Mouse (Mus musculus): ENCODE measurements around the gene Zcwpw1. TPM values are rescaled to one million over a fixed set of nuclear protein-coding genes. Genes with fewer than 3 reads are reported as not detected.
"Not testable (repeated sequence)": the region's sequence is repeated elsewhere in the genome, so short reads cannot be mapped to it uniquely, and the experiment has no call there.

Gene Zcwpw1
- total RNA-seq (2022) = under 1 TPM in 2 of 4 experiments, not detected in 2; 0.24 to 0.31 TPM

- DNase-seq (ENCODE audit: low spot score in 2 of 2) = peak; percentile 88 to 94
Measured at GRCm38 (mm10) chr5:137787151-137787928, at the start of gene Zcwpw1, which contains the start of gene Mepce. Gene Zcwpw1, plus strand, starts transcription at chr5:137787798. Gene Mepce, minus strand, starts transcription at chr5:137787655.

GRCm38 (mm10) chr5:137738516-137738915 lies 49.1 kb upstream of the Zcwpw1 start:
- no peak for DNase-seq (ENCODE audit: low spot score in 2 of 2)

- DNase-seq (ENCODE audit: low spot score in 2 of 2) = no peak
Measured at GRCm38 (mm10) chr5:137739471-137739870, 48.1 kb upstream of the Zcwpw1 start.

GRCm38 (mm10) chr5:137740506-137740905 lies 47.1 kb upstream of the Zcwpw1 start:
- DNase-seq (ENCODE audit: low spot score in 2 of 2) = no peak

- DNase-seq (ENCODE audit: low spot score in 2 of 2) = peak; percentile 49 to 53
Measured at GRCm38 (mm10) chr5:137741023-137741931, 46.3 kb upstream of the Zcwpw1 start, which contains the start of gene Nyap1. Gene Nyap1, minus strand, starts transcription at chr5:137741607.

GRCm38 (mm10) chr5:137742048-137742447 lies 45.5 kb upstream of the Zcwpw1 start:
- no peak for DNase-seq (ENCODE audit: low spot score in 2 of 2)

- DNase-seq (ENCODE audit: low spot score in 2 of 2) = no peak
Measured at GRCm38 (mm10) chr5:137742836-137743235, 44.8 kb upstream of the Zcwpw1 start.

GRCm38 (mm10) chr5:137744197-137744596 lies 43.4 kb upstream of the Zcwpw1 start:
- no peak for DNase-seq (ENCODE audit: low spot score in 2 of 2)

GRCm38 (mm10) chr5:137745214-137746171 lies 42.1 kb upstream of the Zcwpw1 start, which contains the start of gene Tsc22d4:
Gene Tsc22d4, plus strand, starts transcription at chr5:137745730.
- DNase-seq (ENCODE audit: low spot score in 2 of 2) = peak; percentile 78 to 83

- peak in 1 of 2 experiments; percentile 44 for DNase-seq (ENCODE audit: low spot score in 2 of 2)
Measured at GRCm38 (mm10) chr5:137746282-137746850, 41.2 kb upstream of the Zcwpw1 start.

- no peak for DNase-seq (ENCODE audit: low spot score in 2 of 2)
Measured at GRCm38 (mm10) chr5:137746851-137747325, 40.7 kb upstream of the Zcwpw1 start.

GRCm38 (mm10) chr5:137747326-137747961 lies 40.2 kb upstream of the Zcwpw1 start:
- no peak for DNase-seq (ENCODE audit: low spot score in 2 of 2)

- DNase-seq (ENCODE audit: low spot score in 2 of 2) = no peak
Measured at GRCm38 (mm10) chr5:137748130-137748770, 39.3 kb upstream of the Zcwpw1 start.

GRCm38 (mm10) chr5:137749196-137749836 lies 38.3 kb upstream of the Zcwpw1 start:
- DNase-seq (ENCODE audit: low spot score in 2 of 2) = no peak

GRCm38 (mm10) chr5:137750212-137750611 lies 37.4 kb upstream of the Zcwpw1 start:
- DNase-seq (ENCODE audit: low spot score in 2 of 2) = not testable (repeated sequence)

- no peak for DNase-seq (ENCODE audit: low spot score in 2 of 2)
Measured at GRCm38 (mm10) chr5:137751221-137751887, 36.2 kb upstream of the Zcwpw1 start.

- DNase-seq (ENCODE audit: low spot score in 2 of 2) = no peak
Measured at GRCm38 (mm10) chr5:137751988-137752387, 35.6 kb upstream of the Zcwpw1 start.

All from gastrocnemius, adult 8-10 months (tissue).